8 mouse cellular contexts compared by ENCODE assay signal in the genomic region with DNA sequence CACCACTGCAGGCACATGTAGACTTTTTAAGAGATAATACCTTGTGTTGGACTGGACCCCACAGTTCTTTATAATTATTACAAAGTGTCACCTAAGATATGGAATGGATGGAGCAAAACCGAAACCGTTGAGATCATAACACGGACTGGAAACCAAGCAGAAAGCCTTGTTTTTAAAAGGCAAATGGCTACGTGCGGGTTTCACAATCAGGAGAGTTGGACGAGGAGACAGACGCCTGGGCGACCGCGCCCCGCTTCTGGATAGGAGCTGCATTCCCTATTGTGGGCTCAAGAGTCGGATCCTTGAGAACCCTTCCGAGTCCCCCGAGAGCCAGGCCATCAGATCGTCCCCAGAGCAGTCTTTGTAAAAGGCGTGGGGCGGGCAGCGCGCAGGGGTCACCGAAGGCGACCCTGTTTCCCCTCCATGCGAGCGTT. TPM values are rescaled to one million over a fixed set of nuclear protein-coding genes. Genes with fewer than 3 reads are reported as not detected.
DNase-seq lines count a peak whose midpoint lies in the region; ATAC-seq and TF ChIP-seq lines count a peak whose summit lies in the region.

No protein-coding gene starts in this region.

- WGBS in heart, embryonic 10.5 days: under 1% methylated on average over 23 of the region's 23 CpGs
- under 1% methylated on average over 23 of the region's 23 CpGs for WGBS in intestine, embryonic 15.5 days

- no peak for TF ChIP-seq POLR2A in cortical plate, adult 2 months (IDR thresholded peaks at IDR 0.05; ENCODE audit: extremely low read depth, insufficient read depth, low read length)

- H3K4me3 ChIP-seq in heart, embryonic 10.5 days: peak overlapping the region; percentile 93
- peak overlapping the region; percentile 78 for H3K4me3 ChIP-seq in cortical plate, adult 2 months (ENCODE audit: insufficient read depth, low read length)
- H3K4me3 ChIP-seq in intestine, embryonic 15.5 days (replicated peaks): peak overlapping the region; percentile 90

- H3K27me3 ChIP-seq in heart, embryonic 10.5 days (ENCODE audit: insufficient read depth, poor library complexity, severe bottlenecking): no peaks in the 10 kb centered on the region
- H3K27me3 ChIP-seq in intestine, embryonic 15.5 days (replicated peaks): no peaks in the 10 kb centered on the region

- peaks cover 16% of the 10 kb centered on the region for H3K4me1 ChIP-seq in heart, embryonic 10.5 days
- peaks cover 13% of the 10 kb centered on the region for H3K4me1 ChIP-seq in cortical plate, adult 2 months (ENCODE audit: control insufficient read depth, insufficient read depth, low read length)
- H3K4me1 ChIP-seq in intestine, embryonic 15.5 days (replicated peaks): peaks cover 9% of the 10 kb centered on the region

- peak overlapping the region; percentile 100 for H3K27ac ChIP-seq in heart, embryonic 10.5 days
- H3K27ac ChIP-seq in cortical plate, adult 2 months (ENCODE audit: insufficient read depth, low read length): peak overlapping the region; percentile 95
- peak overlapping the region; percentile 95 for H3K27ac ChIP-seq in intestine, embryonic 15.5 days

- TF ChIP-seq CTCF in cortical plate, adult 2 months (IDR thresholded peaks at IDR 0.05; ENCODE audit: extremely low read depth, insufficient read depth, low read length): no peak

- DNase-seq in heart, embryonic 10.5 days (ENCODE audit: low spot score): no peak
- no peak for DNase-seq in heart, adult 11 months
- peak; percentile 54 for DNase-seq in 3T3-L1 (ENCODE audit: low read depth, low spot score)
- DNase-seq in thymus, postnatal 4 days: no peak
- DNase-seq in layer of hippocampus, postnatal 14 days (ENCODE audit: low spot score in 2 of 2): no peak

- ATAC-seq in intestine, embryonic 15.5 days: peak; percentile 65
- 0 out of 2 replicates have a peak, but pooled peaks have one; percentile 4 for ATAC-seq in monocyte, adult 5-6 weeks (replicated peaks; ENCODE audit: insufficient number of reproducible peaks, low FRiP score, low TSS enrichment, poor library complexity, severe bottlenecking)

- peaks cover 14% of the 10 kb centered on the region; the same call in 1 of the 2 replicates for H3K36me3 ChIP-seq in heart, embryonic 10.5 days
- no peaks in the 10 kb centered on the region for H3K36me3 ChIP-seq in intestine, embryonic 15.5 days

- peak overlapping the region; percentile 63 for H3K4me2 ChIP-seq in intestine, embryonic 15.5 days (replicated peaks)

- H3K9me3 ChIP-seq in heart, embryonic 10.5 days: no peaks in the 10 kb centered on the region
- H3K9me3 ChIP-seq in intestine, embryonic 15.5 days: no peaks in the 10 kb centered on the region

- peak overlapping the region; percentile 92 for H3K9ac ChIP-seq in intestine, embryonic 15.5 days

RNA-seq across cellular contexts. Expression of gene Cpsf2, which starts 0.6 kb away (rescaled TPM):
- polyA plus RNA-seq in heart, embryonic 10.5 days (2016; fragmentation: Nextera tagmentation; extraction: Ambion mirVana): 27.5 and 29.0 TPM in 2 replicates
- polyA plus RNA-seq in cortical plate, adult 2 months (2012; rRNA removed): 13.3 and 13.6 TPM in 2 replicates
- 24.7 and 27.1 TPM in 2 replicates for polyA plus RNA-seq in intestine, embryonic 15.5 days (2015; fragmentation: Nextera tagmentation; extraction: Ambion mirVana)
- total RNA-seq in monocyte, adult 5-6 weeks (2017): 38.9 to 40.6 TPM (median 39.6 TPM) in 3 replicates
- total RNA-seq in layer of hippocampus, postnatal 14 days (2021): 10 to 100 TPM; 32.1 to 32.9 TPM

RNA-seq across cellular contexts. Expression of gene Atxn3, which starts 17.1 kb away (rescaled TPM):
- polyA plus RNA-seq in heart, embryonic 10.5 days (2016; fragmentation: Nextera tagmentation; extraction: Ambion mirVana): 8.1 and 8.4 TPM in 2 replicates
- 17.1 and 17.6 TPM in 2 replicates for polyA plus RNA-seq in cortical plate, adult 2 months (2012; rRNA removed)
- polyA plus RNA-seq in intestine, embryonic 15.5 days (2015; fragmentation: Nextera tagmentation; extraction: Ambion mirVana): 14.0 and 16.4 TPM in 2 replicates
- total RNA-seq in monocyte, adult 5-6 weeks (2017): 48.3 to 49.7 TPM (median 49.6 TPM) in 3 replicates
- 10 to 100 TPM; 18.6 to 18.7 TPM for total RNA-seq in layer of hippocampus, postnatal 14 days (2021)
